Mouse (Mus musculus) ovary, postnatal 10 days (tissue): ENCODE data around the gene Gm10645.

Source experiments
- DNase-seq: peaks from one replicate; pipeline ENCODE4 v3.0.0; 2022; ENCODE audit warnings: low spot score

The Gm10645 gene

GRCm38 (mm10) chr8:83165931-83166867, at the start of gene Gm10645:
Gene Gm10645 (minus strand): TSS chr8:83166170.
- no peak for DNase-seq

- no peak for DNase-seq
Observed at GRCm38 (mm10) chr8:83215065-83215464, 49.1 kb upstream of the Gm10645 start.

- DNase-seq, result no peak
Observed at GRCm38 (mm10) chr8:83210676-83211075, 44.7 kb upstream of the Gm10645 start.

- no peak for DNase-seq
Observed at GRCm38 (mm10) chr8:83209581-83209980, 43.6 kb upstream of the Gm10645 start.

GRCm38 (mm10) chr8:83205907-83206306, 39.9 kb upstream of the Gm10645 start:
- DNase-seq, result no peak

GRCm38 (mm10) chr8:83202946-83203345, 37.0 kb upstream of the Gm10645 start:
- no peak for DNase-seq

GRCm38 (mm10) chr8:83200191-83201177, 34.5 kb upstream of the Gm10645 start:
- DNase-seq, result no peak

- no peak for DNase-seq
Observed at GRCm38 (mm10) chr8:83199715-83200114, 33.7 kb upstream of the Gm10645 start.

GRCm38 (mm10) chr8:83196088-83196487, 30.1 kb upstream of the Gm10645 start:
- DNase-seq, result no peak

- DNase-seq, result no peak
Observed at GRCm38 (mm10) chr8:83189538-83190095, 23.6 kb upstream of the Gm10645 start.

- no peak for DNase-seq
Observed at GRCm38 (mm10) chr8:83187363-83187962, 21.5 kb upstream of the Gm10645 start.

GRCm38 (mm10) chr8:83186376-83186775, 20.4 kb upstream of the Gm10645 start:
- no peak for DNase-seq

GRCm38 (mm10) chr8:83182784-83183183, 16.8 kb upstream of the Gm10645 start:
- DNase-seq, result no peak

GRCm38 (mm10) chr8:83181851-83182482, 16.0 kb upstream of the Gm10645 start:
- DNase-seq, result no peak

- DNase-seq, result no peak
Observed at GRCm38 (mm10) chr8:83178228-83178742, 12.3 kb upstream of the Gm10645 start.

GRCm38 (mm10) chr8:83177317-83178195, 11.6 kb upstream of the Gm10645 start:
- no peak for DNase-seq

GRCm38 (mm10) chr8:83176785-83177184, 10.8 kb upstream of the Gm10645 start:
- no peak for DNase-seq

GRCm38 (mm10) chr8:83175680-83176079, 9.7 kb upstream of the Gm10645 start:
- no peak for DNase-seq

GRCm38 (mm10) chr8:83170894-83171293, 4.9 kb upstream of the Gm10645 start:
- no peak for DNase-seq

GRCm38 (mm10) chr8:83169709-83170108, 3.7 kb upstream of the Gm10645 start:
- DNase-seq, result no peak
